Mouse (Mus musculus) spleen, embryonic (tissue): ENCODE measurements at regions not wholly inside any gene's neighbourhood (a gene's known extent, or its start where the extent isn't known, plus 50 kb on each side); places are given as distances from the start of the nearest gene placed in this dataset.

Source experiments
- CTCF ChIA-PET: fragments of 350-600 bp; sonication (Branson Sonifier 250); formaldehyde crosslinking; loops from one replicate; lab custom pipeline; 2022; lab: Charles Lee

GRCm38 (mm10) chr11:112839721-112840494, 57.9 kb downstream of the Sox9 start:
- CTCF ChIA-PET, result no interaction called here

GRCm38 (mm10) chr11:112840495-112840828, 58.4 kb downstream of the Sox9 start:
- CTCF ChIA-PET, result no interaction called here

GRCm38 (mm10) chr11:112844258-112844901, 62.4 kb downstream of the Sox9 start:
- CTCF ChIA-PET, result no interaction called here

GRCm38 (mm10) chr11:112847146-112847545, 65.1 kb downstream of the Sox9 start:
- CTCF ChIA-PET, result no interaction called here

GRCm38 (mm10) chr11:112847851-112848250, 65.8 kb downstream of the Sox9 start:
- CTCF ChIA-PET, result no interaction called here

- CTCF ChIA-PET, result no interaction called here
Measured at GRCm38 (mm10) chr11:112849974-112850373, 68.0 kb downstream of the Sox9 start.

- CTCF ChIA-PET, result no interaction called here
Measured at GRCm38 (mm10) chr11:112850532-112851272, 68.7 kb downstream of the Sox9 start.

- CTCF ChIA-PET, result no interaction called here
Measured at GRCm38 (mm10) chr11:112851321-112851720, 69.3 kb downstream of the Sox9 start.

- CTCF ChIA-PET, result no interaction called here
Measured at GRCm38 (mm10) chr11:112855975-112856374, 74.0 kb downstream of the Sox9 start.

GRCm38 (mm10) chr11:112859309-112859708, 77.3 kb downstream of the Sox9 start:
- CTCF ChIA-PET, result no interaction called here

- CTCF ChIA-PET, result no interaction called here
Measured at GRCm38 (mm10) chr11:112860797-112861196, 78.8 kb downstream of the Sox9 start.

- CTCF ChIA-PET, result no interaction called here
Measured at GRCm38 (mm10) chr11:112861233-112861632, 79.2 kb downstream of the Sox9 start.

- CTCF ChIA-PET, result no interaction called here
Measured at GRCm38 (mm10) chr11:112865836-112866235, 83.8 kb downstream of the Sox9 start.

GRCm38 (mm10) chr11:112869571-112869970, 87.5 kb downstream of the Sox9 start:
- CTCF ChIA-PET, result no interaction called here

- CTCF ChIA-PET, result no interaction called here
Measured at GRCm38 (mm10) chr11:112870201-112871035, 88.4 kb downstream of the Sox9 start.

- CTCF ChIA-PET, result no interaction called here
Measured at GRCm38 (mm10) chr11:112872677-112873367, 90.8 kb downstream of the Sox9 start.

- CTCF ChIA-PET, result no interaction called here
Measured at GRCm38 (mm10) chr11:112874239-112874638, 92.2 kb downstream of the Sox9 start.

GRCm38 (mm10) chr11:112876226-112876625, 94.2 kb downstream of the Sox9 start:
- CTCF ChIA-PET, result no interaction called here

- CTCF ChIA-PET, result no interaction called here
Measured at GRCm38 (mm10) chr11:112878436-112878835, 96.4 kb downstream of the Sox9 start.

- CTCF ChIA-PET, result no interaction called here
Measured at GRCm38 (mm10) chr11:112880736-112881135, 98.7 kb downstream of the Sox9 start.

- CTCF ChIA-PET, result no interaction called here
Measured at GRCm38 (mm10) chr11:112885336-112885940, 103.4 kb downstream of the Sox9 start.
